Mouse (Mus musculus) lung, postnatal 10 days (tissue): ENCODE results near the gene N4bp2l1.

ENCODE experiments used
- DNase-seq: peaks from one replicate; pipeline ENCODE4 v3.0.0; 2021

N4bp2l1 gene

DNA sequence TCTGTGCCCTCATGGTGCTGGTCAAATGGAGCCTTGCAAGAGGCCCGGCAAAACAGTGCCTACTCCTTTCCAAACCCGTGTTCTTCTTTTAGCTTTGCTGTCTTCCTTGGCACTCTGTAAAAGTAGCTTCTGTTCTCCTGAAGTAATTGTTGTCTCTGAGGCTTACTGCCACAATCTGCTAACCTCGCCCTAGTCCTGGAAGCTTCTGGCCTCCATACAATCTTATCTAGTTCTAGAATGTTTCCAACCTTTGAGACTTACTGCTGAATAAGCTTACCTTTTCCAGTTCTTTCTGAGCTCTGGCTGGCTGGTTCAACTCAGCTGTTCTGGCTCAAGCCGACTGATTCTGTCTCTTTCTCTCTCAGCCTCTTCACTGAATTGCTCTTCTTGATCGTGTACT lies 35.2 kb downstream of the N4bp2l1 start:
- DNase-seq = no peak

DNA sequence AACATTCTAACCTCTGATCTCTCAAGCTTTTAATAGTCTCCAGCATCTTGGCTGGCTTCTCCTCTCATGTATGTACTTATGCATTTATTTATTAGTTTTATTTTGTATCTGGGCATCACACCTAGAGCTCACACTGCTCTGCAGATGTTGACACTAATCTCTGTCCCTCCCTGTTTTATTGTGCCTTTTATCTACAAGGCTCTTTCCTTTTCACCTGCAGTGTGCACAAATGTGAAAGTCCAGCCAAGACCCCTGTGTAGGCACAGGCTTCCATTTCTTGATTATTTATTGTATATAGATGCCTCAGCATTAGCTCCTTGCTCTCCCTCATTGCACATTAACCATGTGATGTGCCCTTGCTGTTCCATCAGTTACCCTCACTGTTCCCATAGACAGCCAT lies 35.6 kb downstream of the N4bp2l1 start:
- no peak for DNase-seq

DNA sequence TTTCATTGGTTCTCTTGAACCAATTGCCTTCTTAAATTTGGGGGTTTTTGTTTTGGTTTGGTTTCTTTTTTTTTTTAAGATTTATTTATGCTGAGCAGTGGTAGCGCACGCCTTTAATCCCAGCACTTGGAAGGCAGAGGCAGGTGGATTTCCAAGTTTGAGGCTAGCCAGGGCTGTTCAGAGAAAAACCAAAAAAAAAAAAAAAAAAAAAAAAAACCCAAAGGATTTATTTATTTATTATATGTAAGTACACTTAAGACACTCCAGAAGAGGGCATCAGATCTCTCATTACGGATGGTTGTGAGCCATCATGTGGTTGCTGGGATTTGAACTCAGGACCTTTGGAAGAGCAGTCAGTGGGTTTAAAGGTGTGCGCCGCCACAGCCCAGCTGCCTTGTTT lies 36.1 kb downstream of the N4bp2l1 start:
- DNase-seq = no peak

DNA sequence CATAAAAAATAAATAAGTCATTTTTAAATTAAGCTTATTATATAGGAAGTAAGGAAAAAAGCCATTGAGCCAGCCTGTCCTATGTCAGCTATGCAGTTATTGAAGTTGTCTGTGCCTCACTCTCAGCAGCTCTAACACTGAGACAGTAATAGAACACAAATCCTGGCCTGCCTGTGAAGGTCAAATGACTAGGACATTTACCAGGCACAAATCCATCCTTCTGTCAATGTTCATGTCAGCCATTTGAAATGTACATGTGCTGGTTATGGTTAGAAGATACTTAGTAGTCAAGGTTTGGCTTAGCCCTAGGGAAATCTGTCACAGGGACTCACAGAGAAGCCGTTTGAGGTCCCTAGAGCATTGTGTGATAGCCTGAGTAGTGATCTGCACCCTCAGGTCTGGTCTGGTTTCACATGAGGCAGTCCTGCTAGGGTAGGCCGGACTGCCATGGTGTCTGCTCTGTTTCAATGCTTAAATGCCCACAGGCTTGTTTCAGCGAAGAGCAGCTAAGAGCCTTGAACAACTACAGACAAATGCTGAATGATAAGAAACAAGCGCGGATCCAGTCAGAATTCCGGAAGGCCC lies 37.4 kb downstream of the N4bp2l1 start:
- DNase-seq = no peak

DNA sequence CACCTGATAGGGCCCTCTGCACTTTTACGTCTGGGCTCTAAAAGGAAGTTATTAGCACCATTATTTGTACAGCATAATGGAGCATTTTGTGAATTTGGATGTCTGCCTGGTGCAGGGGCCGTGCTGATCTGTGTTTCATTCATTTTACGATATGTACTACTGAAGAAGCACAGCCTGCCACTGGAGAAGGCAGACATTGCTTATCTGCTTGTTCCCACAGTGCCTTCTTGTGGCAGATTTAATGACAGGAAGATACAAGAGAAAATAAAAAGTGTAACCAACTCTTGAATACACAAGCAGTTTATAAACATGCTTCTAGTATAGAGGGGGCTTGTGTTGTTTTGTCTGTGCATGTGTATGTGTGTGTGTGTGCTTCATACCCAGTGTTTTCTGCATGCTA lies 45.4 kb downstream of the N4bp2l1 start:
- DNase-seq = peak; percentile 6

DNA sequence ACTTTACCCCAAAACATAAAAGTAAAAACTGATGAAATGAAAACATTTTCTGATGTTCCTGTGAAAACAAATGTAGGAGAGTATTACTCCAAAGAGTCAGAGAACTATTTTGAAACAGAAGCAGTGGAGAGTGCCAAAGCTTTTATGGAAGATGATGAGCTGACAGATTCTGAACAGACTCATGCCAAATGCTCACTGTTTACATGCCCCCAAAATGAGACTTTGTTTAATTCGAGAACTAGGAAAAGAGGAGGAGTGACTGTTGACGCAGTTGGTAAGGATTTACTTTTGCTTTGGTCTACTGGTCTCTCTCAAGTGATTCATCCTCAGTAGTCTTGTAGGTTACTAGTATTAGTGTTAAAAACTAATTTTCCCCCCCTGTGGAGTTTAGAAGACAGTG lies 53.8 kb downstream of the N4bp2l1 start:
- peak; percentile 15 for DNase-seq

DNA sequence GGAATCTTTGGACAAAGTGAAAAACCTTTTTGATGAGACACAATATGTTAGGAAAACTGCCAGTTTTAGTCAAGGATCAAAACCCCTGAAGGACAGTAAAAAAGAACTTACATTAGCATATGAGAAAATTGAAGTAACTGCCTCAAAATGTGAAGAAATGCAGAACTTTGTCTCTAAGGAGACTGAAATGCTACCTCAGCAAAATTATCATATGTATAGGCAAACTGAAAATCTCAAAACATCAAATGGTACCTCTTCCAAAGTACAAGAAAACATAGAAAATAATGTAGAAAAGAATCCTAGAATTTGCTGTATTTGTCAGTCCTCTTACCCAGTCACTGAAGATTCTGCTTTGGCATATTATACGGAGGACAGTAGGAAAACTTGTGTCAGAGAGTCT lies 55.7 kb downstream of the N4bp2l1 start:
- no peak for DNase-seq

DNA sequence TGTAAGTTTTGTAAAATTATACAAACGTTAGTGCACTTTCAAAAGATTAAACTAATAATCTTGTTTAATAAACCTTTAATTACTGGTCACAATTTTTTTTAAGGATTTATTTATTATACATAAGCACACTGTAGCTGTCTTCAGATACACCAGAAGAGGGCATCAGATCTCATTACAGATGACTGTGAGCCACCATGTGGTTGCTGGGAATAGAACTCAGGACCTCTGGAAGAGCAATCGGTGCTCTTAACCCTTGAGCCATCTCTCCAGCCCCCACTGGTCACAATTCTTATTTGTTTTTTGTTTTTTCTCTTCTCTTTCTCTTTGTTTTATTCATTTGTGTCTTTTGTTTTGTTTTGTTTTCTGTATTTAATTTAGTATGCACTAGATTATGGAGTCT lies 71.7 kb downstream of the N4bp2l1 start:
- no peak for DNase-seq

DNA sequence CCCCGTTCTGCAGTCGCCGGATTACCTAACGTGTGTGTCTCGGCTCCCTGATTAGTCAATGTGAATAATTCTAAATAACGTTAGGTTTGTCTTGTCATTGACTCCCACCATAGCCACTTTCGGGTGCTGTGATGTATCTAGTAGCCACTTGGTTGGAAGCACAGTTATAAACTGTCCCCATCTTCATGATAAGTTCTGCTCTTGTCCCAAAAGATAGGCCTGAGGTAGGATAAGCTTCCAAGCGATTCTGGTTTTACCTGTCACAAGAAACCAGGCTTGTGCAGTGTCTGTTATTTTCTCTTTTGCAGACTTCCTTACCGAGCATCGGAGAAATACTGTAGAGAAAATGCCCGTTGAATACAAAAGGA lies 74.1 kb downstream of the N4bp2l1 start:
- DNase-seq = no peak

DNA sequence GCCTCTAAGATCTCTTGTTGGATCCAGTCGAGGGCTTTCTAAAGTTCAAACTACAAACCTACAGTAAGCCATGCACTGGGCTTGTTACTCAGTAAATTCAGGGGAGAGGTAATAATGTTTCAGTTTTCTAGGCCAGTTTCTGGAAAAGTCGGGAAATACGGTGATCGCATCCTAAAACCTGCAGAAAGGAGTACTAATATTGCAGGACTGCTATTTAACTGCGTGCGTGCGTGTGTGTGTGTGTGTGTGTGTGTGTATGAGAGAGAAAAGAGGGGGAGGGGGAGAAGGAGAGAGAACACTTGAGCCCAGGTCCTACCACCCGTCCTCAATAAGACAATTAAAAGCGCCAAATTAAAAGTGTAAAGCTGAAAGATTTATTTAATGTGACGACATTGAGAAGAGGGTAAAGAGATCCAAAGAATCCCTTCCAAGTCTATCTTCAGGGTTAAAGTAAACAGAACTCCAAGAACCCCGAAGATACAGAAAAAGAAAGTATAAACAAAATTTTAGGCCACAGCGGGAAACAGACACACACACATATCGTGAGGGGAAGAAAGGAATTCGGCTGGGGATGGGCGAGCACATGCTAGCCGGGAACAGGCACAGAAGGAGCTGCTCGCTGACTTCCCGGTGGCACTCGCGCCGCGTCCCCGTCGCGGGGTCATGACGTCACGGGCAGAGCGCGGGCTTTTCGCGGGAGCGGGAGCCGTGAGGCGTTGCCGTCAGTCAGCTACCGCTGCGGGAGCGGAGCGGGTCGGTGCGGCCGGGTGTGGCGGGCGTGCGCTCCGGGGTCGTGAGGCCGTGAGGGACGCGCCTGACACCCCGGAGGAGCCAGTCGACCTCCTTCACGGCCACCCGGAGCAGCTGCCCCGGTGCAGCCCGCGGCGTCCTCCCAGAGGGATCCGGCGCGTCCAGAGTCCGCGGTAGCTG lies 74.8 kb downstream of the N4bp2l1 start, which contains the start of gene Brca2:
Brca2 (plus strand) TSS at position 694 of the 930 bp plus-strand sequence.
- DNase-seq = peak; percentile 94
